Mouse (Mus musculus) thymus, postnatal 25 days (tissue): ENCODE measurements around the gene Cacng7.
"Not testable (repeated sequence)": the region's sequence is repeated elsewhere in the genome, so short reads cannot be mapped to it uniquely, and the experiment has no call there.

Experiments
- DNase-seq: peaks from one replicate; pipeline ENCODE4 v3.0.0; 2022

Gene Cacng7

DNA sequence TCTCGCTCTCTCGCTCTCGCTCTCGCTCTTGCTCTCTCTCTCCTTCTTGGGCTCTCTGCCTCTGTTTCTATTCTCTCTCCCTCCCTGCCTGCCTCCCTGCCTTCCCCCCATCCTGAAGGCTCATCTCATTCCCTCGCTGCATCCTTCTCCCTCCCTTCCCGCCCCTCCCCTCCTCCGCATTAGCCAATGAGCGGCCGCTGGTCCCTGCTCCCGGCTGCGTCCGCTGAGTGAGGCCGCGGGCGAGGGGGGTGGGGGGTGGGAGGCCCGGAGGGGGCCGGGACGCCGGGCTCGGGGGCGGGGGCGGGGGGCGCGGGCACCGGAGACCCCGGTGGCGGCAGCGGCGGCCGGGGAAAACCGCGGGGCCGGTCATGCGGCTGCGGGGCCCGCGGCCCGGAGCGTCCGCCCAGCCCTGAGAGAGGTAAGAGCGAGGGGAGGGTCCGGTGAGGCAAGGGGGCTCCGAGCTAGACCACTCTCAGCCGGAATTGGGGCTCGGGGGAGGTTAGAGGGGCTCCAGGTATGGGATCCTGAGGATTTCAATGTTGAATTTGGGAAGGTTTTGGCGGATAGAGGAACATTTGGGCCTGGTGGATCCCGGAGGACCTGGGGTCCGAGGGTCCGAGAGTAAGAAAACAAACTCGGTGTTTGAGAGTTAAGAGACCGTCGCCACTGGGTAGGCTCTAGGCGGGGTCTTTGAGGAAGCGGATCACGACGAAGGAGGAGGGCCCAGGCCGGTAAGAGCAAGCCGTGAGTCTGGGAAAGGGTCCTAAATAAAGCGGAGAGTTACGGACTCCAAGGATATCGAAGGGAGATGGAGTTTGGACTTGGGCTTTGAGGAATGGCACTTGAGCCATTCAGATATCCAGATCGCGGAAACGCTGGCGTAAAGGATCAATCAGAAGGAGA lies at the start of gene Cacng7:
Gene Cacng7 (plus strand): TSS at position 337 of the 903 bp plus-strand sequence.
- no peak for DNase-seq

DNA sequence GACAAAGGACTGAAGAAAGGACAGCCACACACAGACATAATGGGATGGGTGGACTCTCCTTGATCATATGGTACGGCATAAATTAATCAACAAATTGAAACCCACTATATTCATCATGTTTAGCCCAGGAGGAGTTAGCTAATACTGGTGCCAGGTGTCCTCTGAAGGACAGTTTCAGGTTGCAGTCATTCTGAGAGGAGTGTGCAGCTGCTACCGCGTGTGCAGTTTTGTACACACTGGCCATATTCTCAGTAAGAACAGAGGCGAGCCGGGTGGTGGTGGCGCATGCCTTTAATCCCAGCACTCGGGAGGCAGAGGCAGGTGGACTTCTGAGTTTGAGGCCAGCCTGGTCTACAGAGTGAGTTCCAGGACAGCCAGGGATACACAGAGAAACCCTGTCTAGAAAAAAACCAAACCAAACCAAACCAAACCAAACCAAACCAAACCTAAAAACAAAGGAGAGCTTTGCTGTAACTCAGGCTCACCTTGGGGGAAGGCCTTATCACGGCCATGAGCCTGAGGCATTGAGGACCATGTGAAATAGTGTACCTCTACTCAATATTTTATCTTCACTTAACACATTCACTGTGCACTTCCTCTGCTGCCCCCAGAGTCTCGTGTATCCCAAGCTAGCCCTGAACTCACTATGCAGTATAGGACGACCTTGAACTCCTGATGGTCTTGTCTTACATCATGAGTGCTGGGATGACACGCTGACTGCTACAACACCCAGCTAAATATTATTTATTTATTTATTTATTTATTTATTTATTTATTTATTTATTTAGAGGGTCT lies 49.5 kb upstream of the Cacng7 start:
- DNase-seq = no peak

DNA sequence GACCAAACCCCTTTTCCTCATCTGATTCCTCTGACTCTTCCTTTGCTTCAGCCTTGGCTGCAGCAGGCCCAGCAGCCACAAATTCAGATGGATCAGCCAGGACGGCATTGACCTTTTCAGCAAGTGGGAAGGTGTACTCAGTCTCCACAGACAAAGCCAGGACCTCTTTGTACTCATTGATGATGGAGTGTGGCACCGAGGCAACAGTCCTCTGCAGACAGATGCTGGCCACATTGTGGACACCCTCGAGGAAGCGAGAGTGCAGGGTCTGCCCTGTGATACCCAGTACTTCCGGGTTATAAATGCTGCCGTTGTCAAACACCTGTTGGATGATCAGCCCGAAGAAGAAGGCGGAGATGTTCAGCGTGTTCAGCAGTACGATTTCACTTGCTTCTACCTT lies 48.2 kb upstream of the Cacng7 start:
- DNase-seq = no peak

DNA sequence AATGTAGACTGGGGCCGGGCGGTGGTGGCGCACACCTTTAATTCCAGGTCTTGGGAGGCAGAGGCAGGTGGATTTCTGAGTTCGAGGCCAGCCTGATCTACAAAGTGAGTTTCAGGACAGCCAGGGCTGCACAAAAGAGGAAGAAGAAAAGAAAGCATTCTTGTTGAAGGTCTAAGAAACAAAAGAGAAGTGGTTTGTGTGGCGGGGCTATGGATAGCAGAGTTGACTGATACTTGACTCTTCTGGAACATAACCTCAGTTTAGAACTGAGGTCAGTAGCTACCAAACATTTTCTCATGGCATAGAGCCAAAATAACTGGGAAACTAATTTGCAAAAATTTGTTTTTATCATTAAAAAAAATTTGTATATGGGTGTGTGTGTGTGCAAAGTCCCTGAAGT lies 46.7 kb upstream of the Cacng7 start:
- no peak for DNase-seq

DNA sequence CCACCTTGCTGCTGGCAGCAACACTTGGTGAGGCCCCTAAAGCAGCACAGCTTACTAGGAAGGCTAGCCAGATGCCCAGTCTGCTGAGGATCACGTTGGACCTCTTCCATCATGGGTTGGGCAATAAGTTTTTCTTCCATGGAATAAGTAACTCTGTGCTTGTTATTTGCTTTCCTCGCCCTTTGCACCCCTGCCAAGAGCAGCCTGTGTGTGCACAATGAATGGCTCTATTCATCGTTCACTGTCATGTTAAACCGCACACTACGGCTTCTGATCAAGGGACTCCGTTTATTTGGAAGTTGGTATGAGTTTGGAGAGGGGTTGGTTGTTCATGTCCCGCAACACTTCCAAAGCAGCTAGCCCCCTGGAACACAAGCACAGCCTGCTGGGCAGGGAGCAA lies 45.6 kb upstream of the Cacng7 start:
- DNase-seq = no peak

DNA sequence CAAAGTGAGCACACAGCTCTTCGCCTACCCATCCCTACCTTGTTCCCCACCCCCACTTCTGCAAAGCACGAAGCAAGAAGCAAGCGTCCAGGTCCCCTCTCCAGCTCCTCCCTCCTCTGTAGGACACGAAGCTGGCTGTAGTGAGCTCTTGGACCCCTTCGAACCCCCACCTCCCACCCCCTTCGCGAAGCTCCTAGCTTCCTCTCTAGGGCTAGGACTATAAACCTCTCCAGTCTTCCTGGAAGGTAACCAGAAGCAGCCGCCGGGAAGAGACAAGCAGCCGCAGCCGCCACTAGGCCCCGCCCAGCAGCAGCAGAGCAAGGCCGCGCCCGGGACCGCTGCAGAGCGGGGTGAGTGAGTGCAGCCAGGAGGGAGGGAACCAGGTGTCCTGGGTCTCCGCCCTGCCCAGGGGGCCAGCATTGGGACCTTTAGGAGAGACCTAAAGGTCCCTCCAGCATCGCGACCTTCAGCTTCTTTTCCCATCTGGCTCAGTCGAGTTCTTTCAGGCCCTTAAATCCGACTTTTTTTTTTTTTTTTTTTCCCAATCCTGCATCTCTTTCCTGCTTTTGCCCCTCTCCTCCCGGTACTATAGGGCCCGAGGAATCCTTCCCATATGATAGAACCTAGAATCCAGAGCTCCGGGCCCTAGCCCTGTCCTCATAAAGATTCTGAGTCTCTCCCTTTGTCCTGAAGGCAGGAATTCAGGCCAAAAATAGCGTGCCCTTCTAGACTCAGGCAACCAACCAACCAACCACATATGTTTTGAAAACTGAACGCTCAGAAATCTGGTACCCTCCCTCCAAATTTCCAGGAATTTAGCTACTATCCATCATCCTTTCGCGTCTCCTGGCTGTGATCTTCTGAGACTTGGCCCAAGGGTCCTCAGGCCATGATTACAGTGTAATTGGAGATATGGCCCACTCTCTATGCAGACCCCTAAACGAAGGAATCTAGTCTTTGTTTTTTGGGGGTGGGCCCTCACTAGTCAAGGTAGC lies 43.5 kb upstream of the Cacng7 start, which contains the start of the genes Myadm and Prkcg:
Gene Myadm (plus strand): TSS at position 105 of the 995 bp plus-strand sequence.
Gene Prkcg (plus strand): TSS at position 204 of the 995 bp plus-strand sequence.
- peak; percentile 76 for DNase-seq

DNA sequence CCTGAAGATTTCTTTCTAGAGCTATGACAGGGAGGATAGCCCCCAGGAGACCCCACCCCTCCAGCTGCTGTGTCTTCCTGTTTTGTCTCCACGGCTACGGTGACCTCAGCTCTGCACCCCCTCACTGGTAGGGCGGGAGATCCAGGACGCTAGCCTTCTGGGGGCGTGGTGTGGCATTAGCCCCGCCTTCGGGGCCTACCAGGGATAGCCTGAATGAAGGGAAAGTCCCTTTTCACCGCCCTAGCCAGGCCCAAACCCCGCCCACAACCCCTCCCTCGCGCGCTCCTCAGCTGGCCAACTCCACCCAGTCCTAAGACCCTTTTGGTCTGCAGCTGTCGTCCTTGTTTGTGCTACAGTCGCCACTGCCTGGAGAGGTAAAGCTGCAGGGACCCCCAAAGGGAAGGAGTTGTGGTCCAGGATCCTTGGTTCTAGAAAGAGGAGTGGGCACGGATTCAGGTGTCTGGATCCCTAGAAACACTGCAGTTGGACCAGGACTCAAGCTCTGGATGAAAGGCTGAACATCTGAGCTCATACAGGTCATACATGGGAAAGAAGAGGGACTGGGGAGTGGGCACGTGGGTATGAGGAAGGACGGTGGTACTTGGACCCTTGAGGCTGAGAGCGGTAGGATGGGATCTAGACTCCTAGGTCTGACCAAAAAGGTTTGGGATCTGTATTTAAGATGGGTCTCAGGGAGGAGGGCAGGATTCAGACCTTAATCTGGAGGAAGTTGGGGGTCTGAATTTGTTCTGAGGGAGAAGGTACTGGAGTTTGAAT lies 42.3 kb upstream of the Cacng7 start:
- DNase-seq = peak; percentile 65

DNA sequence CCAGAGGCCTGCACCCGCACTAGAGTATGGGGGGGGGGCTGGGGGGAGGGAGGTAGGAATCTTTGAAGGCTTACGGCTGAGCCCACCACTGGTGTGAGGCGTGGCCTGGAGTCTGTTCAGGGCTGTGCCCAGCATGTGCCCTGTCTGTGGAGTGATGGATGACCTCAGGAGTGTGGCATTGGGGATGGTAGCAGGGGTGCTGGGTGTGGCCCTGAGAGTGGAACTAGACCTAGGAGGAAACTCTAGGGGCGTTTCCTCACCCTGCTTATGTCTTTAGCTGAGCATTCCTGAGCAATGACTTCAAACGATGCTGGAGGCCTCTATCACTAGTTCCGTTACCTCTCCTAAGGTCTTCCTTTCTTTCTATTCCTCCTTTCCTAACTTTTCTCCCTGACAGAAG lies 41.6 kb upstream of the Cacng7 start:
- no peak for DNase-seq

DNA sequence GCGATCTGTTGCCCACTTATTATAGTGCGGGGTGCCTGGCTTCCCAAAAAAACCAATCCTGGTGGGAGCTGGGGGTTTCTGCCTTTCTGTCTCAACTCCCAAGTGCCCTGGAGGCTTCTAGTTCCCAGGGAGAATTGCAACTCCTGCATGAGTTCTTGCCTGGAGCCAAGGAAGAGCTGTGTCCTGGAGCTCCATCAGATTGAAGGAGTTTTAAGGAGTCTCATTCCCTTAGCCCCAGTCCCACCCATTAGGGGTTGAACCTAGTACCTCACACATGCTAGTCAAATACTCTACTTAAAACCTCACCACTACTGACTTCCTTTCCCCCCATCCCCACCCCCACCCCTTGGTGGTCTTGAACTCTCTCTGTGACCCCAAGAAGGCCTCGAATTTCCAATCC lies 41.0 kb upstream of the Cacng7 start:
- DNase-seq = no peak

DNA sequence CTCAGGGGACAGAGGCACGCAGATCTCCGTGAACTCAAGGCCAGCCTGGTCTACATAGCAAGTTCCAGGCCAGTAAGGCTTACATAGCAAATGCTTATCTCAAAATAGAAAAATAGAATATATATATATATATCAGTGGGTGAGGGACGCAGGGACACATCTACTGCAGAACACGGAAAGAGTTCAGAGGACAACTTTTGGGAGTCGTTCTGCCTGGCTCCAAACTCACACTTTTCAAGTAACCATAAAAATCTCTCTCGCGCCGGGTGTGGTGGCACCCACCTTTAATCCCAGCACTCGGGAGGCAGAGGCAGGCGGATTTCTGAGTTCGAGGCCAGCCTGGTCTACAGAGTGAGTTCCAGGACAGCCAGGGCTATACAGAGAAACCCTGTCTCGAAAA lies 40.5 kb upstream of the Cacng7 start:
- DNase-seq = not testable (repeated sequence)

DNA sequence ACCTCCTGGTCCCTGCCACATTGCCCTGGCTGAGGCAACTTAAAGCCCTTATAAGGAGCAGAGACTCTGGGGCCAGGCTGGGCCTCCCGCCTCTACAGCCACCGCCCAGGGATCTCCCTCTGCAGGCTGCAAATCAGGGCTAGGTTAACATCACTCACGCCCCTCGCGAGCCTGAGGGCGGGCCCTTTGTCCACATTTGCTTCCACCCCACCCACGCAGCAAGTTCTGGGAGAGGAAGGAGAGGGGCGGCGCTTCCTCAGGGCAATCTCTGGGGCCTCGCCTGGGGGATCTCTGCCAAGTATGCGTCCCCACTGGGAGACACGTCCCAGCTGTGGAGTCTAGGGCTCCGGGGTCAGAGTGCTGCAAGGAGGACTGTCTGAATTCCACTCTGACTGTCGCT lies 40.0 kb upstream of the Cacng7 start:
- DNase-seq = peak; percentile 19

DNA sequence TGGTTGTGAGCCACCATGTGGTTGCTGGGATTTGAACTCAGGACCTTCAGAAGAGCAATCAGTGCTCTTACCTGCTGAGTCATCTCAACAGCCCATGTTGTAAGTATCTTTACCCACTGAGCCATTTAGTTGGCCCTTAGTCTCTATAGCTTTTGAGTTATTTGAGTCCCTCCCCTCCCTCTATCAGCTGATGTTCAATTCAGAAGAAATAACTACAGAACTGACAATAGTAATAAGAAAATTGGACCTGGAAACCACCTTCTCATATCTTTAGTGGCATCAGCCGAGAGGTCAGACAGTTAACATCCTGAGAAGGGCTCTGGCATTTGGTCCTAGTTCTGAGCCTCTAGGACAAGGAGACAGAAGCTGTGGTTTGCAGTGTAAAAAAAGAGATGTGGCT lies 38.0 kb upstream of the Cacng7 start:
- DNase-seq = no peak

DNA sequence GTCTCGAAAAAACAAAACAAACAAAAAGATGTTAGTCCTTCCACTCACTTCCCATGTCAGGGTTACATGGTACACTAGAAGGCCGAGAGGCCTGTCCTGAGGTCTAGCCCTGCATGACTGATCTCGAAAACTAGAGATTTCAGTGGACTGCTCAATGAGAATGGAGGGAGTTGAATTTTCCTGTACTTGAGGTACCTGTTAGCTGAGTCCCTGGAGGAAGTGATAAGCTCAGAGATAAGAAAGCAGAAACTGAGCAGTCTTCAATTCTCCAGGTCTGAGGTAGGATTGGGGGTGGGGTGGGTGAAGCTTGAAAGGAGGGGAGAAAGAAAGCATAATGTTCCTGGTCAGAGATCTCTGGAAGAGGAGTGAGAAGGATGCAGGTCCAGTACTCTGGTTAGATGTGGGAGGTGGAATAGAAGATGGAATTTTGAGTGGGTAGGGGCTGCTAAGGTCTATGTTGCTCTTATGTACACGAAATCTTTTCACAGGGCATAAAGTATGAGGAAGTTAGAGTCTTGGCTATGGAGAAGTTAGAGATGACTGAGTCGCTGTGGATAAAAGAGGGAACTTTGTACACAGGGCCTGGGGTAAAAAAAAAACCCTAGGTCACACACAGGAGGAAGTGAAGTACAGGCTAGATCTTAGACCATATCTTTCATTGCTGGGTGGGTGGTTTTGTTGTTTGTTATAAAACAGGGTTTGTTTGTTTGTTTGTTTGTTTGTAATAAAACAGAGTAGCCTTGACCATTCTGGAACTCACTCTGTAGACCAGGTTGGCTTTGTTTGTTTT lies 37.2 kb upstream of the Cacng7 start:
- no peak for DNase-seq

DNA sequence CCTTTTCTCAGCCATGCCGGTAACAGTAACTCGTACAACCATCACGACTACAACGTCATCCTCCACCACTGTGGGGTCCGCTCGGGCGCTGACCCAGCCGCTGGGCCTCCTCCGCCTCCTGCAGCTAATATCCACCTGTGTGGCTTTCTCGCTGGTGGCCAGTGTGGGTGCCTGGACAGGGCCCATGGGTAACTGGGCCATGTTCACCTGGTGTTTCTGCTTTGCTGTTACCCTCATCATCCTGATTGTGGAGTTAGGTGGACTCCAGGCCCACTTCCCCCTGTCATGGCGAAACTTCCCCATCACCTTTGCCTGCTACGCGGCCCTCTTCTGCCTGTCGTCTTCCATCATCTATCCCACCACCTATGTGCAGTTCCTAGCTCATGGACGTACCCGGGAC lies 36.0 kb upstream of the Cacng7 start:
- no peak for DNase-seq

DNA sequence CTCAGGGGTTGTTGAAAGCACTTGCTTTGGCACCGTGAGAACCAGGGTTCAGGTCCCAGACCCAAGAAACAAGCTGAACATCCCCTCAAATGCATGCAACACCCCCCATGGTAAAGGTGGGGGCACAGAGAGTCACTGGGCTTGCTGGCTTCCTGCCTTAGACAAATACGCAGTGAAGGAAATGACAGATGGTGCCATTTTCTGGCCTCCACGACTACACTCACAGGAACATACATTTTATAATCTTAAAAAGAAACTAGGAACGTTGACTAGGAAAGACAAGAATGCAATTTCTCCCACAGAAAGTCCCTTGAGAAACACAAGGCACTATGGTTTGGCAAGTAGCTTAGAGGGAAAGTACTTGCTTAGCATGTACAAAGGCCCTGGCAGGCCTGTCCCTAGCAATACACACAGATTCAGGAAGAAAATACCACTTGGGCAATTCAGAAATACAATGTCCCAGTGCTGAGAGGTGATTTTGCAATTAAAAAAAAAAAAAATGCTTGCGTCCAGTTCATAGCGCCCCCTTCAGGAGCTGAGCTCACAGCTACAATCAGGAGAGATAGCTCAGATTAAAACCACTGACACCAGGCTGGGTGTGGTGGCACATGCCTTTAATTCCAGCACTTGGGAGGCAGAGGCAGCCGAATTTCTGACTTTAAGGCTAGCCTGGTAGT lies 32.7 kb upstream of the Cacng7 start:
- no peak for DNase-seq

DNA sequence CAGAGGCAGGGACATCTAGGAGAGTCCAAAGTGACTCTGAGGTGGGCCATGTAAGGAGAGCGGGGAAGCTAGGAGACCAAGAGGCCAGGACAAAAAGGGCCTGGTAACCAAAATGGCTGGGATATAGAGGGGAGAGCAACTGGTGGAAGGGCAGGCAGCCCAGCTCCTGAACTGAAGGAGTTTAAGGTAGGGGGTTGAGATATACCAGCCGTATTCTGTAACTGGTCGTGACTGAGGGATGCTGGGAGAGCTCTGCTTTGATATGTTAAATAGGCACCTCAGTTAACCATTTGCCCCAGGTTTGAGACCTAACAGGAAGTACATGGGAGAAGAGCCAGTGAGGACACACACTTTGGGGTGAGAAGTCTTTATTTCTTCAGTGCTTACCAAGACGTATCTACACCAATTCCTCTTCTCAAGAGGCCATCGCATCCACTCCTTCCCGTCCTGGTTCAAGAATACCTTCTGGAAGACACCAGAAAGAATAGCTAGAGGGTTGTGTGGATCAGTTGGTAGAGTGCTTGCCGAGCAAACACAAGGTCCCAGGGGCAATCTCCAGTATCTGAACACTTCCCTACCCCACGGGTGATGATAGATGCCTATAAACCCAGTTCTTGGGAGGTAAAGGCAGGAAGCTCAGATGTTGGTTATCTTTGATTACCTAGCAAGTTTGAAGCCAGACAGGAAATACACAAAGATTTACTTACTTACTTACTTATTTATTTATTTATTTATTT lies 31.7 kb upstream of the Cacng7 start:
- DNase-seq = no peak

DNA sequence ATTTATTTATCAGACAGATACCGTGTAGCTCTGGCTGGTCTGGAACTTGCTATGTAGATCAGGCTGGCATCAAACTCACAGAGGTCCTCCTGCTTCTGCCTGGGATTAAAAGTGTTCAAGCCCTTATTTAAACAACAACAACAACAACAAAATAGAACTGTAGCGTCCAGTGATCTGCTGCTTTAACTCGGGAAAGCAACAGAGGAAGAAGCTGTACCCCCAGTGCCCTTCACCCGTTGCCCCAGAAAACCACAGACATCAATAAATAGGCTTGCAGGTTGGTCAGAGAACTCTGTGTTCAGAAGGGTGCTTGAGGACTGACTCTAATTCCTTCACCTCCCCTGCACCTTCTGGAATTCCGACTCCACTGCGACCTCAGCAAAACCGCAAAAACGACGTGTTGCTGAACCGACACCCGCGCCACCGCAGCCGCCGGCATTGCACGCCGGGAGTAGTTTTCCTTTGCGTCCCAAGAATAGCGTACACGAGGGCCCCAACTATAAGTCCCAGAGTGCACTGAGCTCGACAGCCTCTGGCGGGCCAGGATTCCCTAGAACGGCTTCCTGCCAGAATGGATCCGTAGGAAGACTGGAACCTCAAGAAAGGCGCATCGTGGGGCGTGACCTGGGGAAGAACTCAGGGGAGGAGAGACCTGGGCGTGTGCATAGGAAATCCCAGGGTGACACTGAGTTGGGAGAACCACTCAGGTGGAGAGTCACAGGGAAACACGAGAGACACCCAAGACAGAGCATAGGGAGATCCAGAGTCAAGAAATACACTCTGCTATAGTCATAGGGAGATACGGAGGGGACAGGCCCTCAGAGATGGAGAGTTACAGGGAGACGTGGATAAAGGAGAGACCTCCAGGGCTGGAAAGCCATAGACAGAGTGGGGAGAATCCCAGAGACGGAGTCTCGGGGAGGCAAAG lies 30.9 kb upstream of the Cacng7 start:
- DNase-seq = no peak

DNA sequence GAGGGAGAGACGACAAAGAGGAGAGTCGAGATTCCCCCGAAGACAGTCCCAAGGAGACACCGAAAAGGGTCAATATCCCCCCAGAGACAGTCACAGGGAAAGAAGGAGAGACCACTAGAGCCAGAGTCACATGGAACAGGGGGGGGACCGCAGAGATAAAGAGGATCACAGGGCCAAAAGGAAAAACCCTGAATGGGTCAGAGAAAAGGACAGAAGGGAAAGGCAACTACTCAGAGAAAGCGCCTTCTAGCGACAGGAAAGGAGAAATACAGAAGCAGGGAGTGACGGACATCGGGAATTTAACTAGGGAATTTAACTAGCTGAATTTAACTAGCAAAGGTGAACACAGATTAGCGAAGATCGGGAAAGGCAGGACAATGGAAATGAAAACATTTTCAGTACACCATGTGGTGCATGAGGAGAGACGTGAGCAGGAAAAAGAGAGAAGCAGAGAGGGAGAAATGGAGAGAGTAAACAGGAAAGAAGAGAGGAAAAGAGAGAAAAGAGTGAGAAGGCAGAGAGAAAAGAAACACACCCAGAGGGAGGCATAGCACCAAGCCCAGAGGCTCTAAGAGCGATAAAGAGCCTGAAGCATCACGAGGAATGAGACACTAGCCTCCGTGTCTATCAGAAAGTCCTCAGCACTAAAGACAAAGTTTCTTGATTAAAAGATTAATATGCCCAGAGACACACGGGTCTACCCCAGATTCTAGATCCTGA lies 30.0 kb upstream of the Cacng7 start:
- no peak for DNase-seq
